Mouse (Mus musculus): ENCODE results near the gene Rasgrp2. TPM values are rescaled to one million over a fixed set of nuclear protein-coding genes. Genes with fewer than 3 reads are reported as not detected.

The Rasgrp2 gene
- 1 to 10 TPM in 1 of 2 experiments, under 1 TPM in 1; 0.01 to 2.2 TPM for polyA plus RNA-seq (2012; fragmentation: generic; extraction: Trizol)

DNA sequence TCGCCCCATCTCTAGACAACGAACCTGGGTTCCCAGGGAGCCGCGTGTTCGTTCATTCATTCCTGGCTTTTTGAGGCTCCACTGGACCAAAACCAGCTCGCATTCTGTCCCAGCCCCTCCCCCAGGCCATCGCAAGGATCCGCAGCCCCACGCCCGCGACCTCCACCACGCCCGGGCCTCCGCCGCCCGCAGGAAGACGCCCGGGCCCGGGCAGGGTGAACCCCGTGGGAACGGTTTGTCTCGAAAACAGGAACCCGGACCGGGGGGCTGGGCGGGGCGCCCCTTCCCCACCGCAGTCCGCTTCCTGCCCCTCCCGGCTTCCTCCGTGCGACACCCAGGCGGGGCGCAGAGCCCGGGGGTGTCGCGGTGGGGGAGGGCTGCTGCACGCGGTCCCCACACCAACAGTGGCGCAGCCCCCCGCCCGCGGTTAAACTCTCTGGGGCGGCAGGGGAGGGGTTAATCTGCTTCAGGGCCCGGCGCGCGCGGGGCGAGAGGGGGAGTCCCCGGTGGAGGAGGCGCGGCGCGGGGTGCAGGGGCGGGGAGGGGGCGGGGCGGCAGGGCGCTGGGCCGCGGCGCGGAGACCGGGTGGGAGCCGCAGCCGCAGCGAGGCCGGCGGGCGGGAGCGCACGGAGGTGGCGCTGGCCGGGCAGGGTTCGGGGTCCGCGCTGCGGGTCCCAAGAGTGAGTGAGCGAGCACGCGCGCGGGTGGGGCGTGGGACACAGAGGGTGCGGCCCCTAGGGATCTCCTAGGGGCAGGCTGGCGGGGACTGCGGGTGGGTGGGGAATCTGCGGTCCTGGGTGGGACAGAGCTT, at the start of gene Rasgrp2:
Gene Rasgrp2, plus strand, starts transcription at position 56 of the 811 bp plus-strand sequence.

DNA sequence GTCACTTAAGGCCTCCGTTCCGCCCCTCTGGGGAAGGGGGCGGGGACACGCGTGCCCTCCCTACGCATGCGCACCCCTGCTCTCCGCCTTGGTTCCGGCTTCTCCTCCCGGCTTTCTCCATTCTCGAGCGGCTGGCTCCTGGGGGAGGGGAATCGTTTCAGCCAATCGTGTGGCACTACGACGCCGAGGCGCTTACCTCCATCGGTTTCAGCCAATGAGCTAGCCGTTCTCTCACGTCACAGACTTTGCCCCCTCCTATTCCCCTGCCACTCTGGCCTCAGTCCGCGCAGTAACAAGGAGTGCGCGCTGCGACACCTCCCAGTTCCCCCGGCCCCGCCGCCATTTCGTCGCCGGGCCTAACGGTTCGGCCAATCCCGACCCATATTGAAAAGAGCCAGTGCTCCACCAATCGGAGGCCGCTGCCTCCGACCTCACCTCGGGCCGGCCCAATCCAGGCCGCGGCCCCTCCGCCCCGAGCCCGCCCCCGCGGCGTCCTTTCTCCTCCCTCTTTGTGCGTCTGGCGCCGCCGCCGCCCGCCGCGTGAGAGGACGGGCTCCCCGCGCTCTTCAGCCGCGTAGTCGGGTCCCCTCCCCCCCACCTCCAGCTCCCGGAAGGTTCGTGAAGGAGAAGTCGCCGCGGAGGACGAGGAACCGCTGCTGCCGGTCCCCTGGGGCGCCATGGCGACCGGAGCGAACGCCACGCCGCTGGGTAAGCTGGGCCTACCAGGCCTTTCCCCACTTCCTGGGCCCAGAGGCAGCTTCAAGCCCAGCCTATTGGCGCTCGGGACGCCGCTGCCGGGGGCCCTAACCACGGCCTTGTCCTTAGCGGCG, 35.5 kb upstream of the Rasgrp2 start, which contains the start of gene Sf1:
Gene Sf1, plus strand, starts transcription at position 280 of the 830 bp plus-strand sequence.

DNA sequence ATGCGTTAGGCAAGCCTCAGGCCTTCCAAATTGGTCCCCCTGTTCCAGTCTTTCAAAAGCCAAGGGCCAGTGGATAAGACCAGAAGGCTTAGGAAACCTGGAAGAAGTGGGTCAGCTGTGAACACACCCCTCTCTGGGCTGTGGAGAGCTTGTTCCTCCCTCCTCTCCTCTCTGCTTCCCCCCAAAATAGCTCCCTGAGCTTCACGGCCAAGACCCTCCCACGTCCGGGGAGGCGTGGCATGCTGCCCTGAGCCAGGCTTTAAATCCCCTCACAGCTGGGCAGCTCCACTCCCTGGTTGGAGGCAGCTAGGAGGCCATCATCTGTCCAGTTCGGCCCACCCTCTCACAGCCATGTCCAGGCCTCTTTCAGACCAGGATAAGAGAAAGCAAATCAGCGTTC, 15.0 kb upstream of the Rasgrp2 start, which contains the start of gene Pygm:
Gene Pygm, plus strand, starts transcription at position 272 of the 400 bp plus-strand sequence.

DNA sequence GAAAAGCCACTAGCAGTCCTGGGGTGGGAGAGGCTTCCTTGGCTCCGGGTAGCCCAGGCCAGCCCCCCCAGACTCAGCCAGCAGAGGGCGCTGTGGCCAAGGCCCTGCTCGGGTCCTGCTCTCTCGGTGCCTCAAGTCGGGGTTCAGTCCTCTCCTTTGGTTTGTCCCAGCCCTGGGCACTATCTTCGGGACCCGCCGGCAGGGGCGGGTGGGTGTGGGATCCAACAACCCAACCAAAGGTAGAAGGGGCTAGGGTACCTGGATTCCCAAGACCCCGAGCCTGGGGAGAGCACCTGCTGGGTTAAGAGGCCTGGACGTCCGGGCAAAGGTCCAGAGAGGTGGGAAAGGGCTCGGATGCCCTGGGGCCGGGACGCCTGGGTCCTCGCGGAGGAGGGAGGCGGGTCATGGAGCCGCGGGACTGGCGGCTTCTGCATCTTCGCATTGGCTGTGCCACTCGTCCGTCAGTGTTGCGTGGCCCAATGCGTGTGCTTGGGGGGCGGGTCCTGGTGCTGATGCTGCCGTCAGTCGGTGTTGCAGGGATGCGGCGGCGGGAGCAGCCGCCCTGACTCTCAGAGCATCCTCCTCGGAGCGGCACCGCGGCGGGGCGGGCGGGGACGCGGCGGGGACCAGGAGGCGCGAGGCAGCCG, 19.2 kb downstream of the Rasgrp2 start, which contains the start of gene Nrxn2:
Gene Nrxn2, plus strand, starts transcription at position 499 of the 647 bp plus-strand sequence.

Other genes starting within 250 kb of the Rasgrp2 start
- not detected for gene Majin, start 215.0 kb upstream of the Rasgrp2 start, polyA plus RNA-seq (2012; fragmentation: generic; extraction: Trizol)
- 1 to 10 TPM in 1 of 2 experiments, under 1 TPM in 1; 0.33 to 3.6 TPM for gene Gpha2, start 173.0 kb upstream of the Rasgrp2 start, polyA plus RNA-seq (2012; fragmentation: generic; extraction: Trizol)
- 10 to 100 TPM; 11.0 to 23.1 TPM for gene Ppp2r5b, start 163.5 kb upstream of the Rasgrp2 start, polyA plus RNA-seq (2012; fragmentation: generic; extraction: Trizol)
- 10 to 100 TPM; 10.8 to 22.6 TPM for gene Atg2a, start 157.7 kb upstream of the Rasgrp2 start, polyA plus RNA-seq (2012; fragmentation: generic; extraction: Trizol)
- gene Ehd1, start 122.6 kb upstream of the Rasgrp2 start, polyA plus RNA-seq (2012; fragmentation: generic; extraction: Trizol): 100 to 1,000 TPM; 138 to 139 TPM
- under 1 TPM; 0.04 to 0.26 TPM for gene Cdc42bpg, start 92.9 kb upstream of the Rasgrp2 start, polyA plus RNA-seq (2012; fragmentation: generic; extraction: Trizol)
- 10 to 100 TPM; 39.2 to 60.2 TPM for gene Men1, start 64.4 kb upstream of the Rasgrp2 start, polyA plus RNA-seq (2012; fragmentation: generic; extraction: Trizol)
- gene Map4k2, start 58.2 kb upstream of the Rasgrp2 start, polyA plus RNA-seq (2012; fragmentation: generic; extraction: Trizol): 10 to 100 TPM in 1 of 2 experiments, 1 to 10 TPM in 1; 3.1 to 11.6 TPM
- gene Sf1, start 35.6 kb upstream of the Rasgrp2 start, polyA plus RNA-seq (2012; fragmentation: generic; extraction: Trizol): 100 to 1,000 TPM in 1 of 2 experiments, 10 to 100 TPM in 1; 75.7 to 128 TPM
- 1 to 10 TPM in 1 of 2 experiments, under 1 TPM in 1; 0.06 to 3.8 TPM for gene Pygm, start 14.9 kb upstream of the Rasgrp2 start, polyA plus RNA-seq (2012; fragmentation: generic; extraction: Trizol)
- under 1 TPM; 0.51 to 0.53 TPM for gene Nrxn2, start 19.4 kb downstream of the Rasgrp2 start, polyA plus RNA-seq (2012; fragmentation: generic; extraction: Trizol)
- not detected for gene Slc22a12, start 143.7 kb downstream of the Rasgrp2 start, polyA plus RNA-seq (2012; fragmentation: generic; extraction: Trizol)